Mouse (Mus musculus) forebrain, embryonic 11.5 days (tissue): Measurements from ENCODE around the gene Wnt9b. TPM values are rescaled to one million over a fixed set of nuclear protein-coding genes. Genes with fewer than 3 reads are reported as not detected.
"Not testable (repeated sequence)": the region's sequence is repeated elsewhere in the genome, so short reads cannot be mapped to it uniquely, and the experiment has no call there.

ENCODE experiments used
- ATAC-seq: fragments of 200-750 bp; cut with Nextera tagmentation; replicated peaks from 2 replicates; pipeline ENCODE4 v1.8.0; 2017; ENCODE audit warnings: moderate TSS enrichment; ENCODE audit not compliant: low FRiP score
- DNase-seq: peaks from one replicate; pipeline ENCODE4 v3.0.0-alpha.2; 2017; ENCODE audit warnings: low spot score
- H3K27ac ChIP-seq: fragments of 300-500 bp; sonication (generic); 2 replicates; pipeline ENCODE4 v1.5.1; 2014; ENCODE audit warnings: low read depth, low read length
- H3K27me3 ChIP-seq: fragments of 300-500 bp; sonication (generic); 2 replicates; pipeline ENCODE4 v1.6.1; 2014; ENCODE audit warnings: mild to moderate bottlenecking, low read length, mixed read lengths; ENCODE audit not compliant: control insufficient read depth, insufficient read depth
- H3K36me3 ChIP-seq: fragments of 300-500 bp; sonication (generic); 2 replicates; pipeline ENCODE4 v1.6.1; 2014; ENCODE audit warnings: mild to moderate bottlenecking, low read length, moderate library complexity, mixed read lengths; ENCODE audit not compliant: control insufficient read depth, insufficient read depth
- H3K4me1 ChIP-seq: fragments of 300-500 bp; sonication (generic); replicated peaks from 2 replicates; pipeline ENCODE4 v1.6.1; 2014; ENCODE audit warnings: low read length, mixed read lengths; ENCODE audit not compliant: control insufficient read depth, insufficient read depth
- H3K4me2 ChIP-seq: fragments of 300-500 bp; sonication (generic); 2 replicates; pipeline ENCODE4 v1.6.1; 2014; ENCODE audit warnings: low read depth, mild to moderate bottlenecking, low read length, moderate library complexity, mixed read lengths; ENCODE audit not compliant: severe bottlenecking
- H3K4me3 ChIP-seq: fragments of 300-500 bp; sonication (generic); 2 replicates; pipeline ENCODE4 v1.5.1; 2014; ENCODE audit warnings: low read depth, low read length
- H3K9ac ChIP-seq: fragments of 300-500 bp; sonication (generic); 2 replicates; pipeline ENCODE4 v1.6.1; 2014; ENCODE audit warnings: low read length
- H3K9me3 ChIP-seq: fragments of 300-500 bp; sonication (generic); 2 replicates; pipeline ENCODE4 v1.6.1; 2016; ENCODE audit warnings: low read length, mixed read lengths; ENCODE audit not compliant: control insufficient read depth
- WGBS: fragments of 180-500 bp; shearing (Covaris S2); extraction: QIAGEN DNeasy Blood & Tissue Kit; methylation state at CpG from one replicate; pipeline ENCODE4 v1.1.7; 2014; 5-methylcytosine and 5-hydroxymethylcytosine counted together
- polyA plus RNA-seq: library from polyadenylated mRNA; unstranded; fragments of >200 nt; fragmentation: Nextera tagmentation; extraction: Ambion mirVana; gene quantifications from 2 replicates; pipeline ENCODE4 v1.2.1, GENCODE M21; 2014

The Wnt9b gene
- polyA plus RNA-seq, 1 experiment from 2014 or later = 0.87 TPM

- no peaks in the 10 kb centered on the region for H3K9me3 ChIP-seq
- H3K4me3 ChIP-seq = no peak overlapping the region
- peak; percentile 68 for ATAC-seq
- peaks cover 60% of the 10 kb centered on the region for H3K27me3 ChIP-seq
- H3K27ac ChIP-seq = no peak overlapping the region
- 3% methylated on average over 6 of the region's 6 CpGs for WGBS
- H3K4me1 ChIP-seq = peaks cover 7% of the 10 kb centered on the region
- peak; percentile 81 for DNase-seq
- H3K9ac ChIP-seq = no peak overlapping the region
- no peak overlapping the region for H3K4me2 ChIP-seq
- no peaks in the 10 kb centered on the region for H3K36me3 ChIP-seq
Measured at GRCm38 (mm10) chr11:103765556-103766011, 16.0 kb upstream of the Wnt9b start.

- no peak overlapping the region for H3K9ac ChIP-seq
- WGBS = 51% methylated on average over 6 of the region's 6 CpGs
- DNase-seq (no peak), ATAC-seq (no peak)
- no peaks in the 10 kb centered on the region for H3K36me3 ChIP-seq
- no peak overlapping the region for H3K4me3 ChIP-seq
- H3K4me1 ChIP-seq = peaks cover 7% of the 10 kb centered on the region
- H3K27me3 ChIP-seq = peaks cover 52% of the 10 kb centered on the region
- no peak overlapping the region for H3K4me2 ChIP-seq
- no peak overlapping the region for H3K27ac ChIP-seq
- H3K9me3 ChIP-seq = no peaks in the 10 kb centered on the region
Measured at GRCm38 (mm10) chr11:103764601-103765000, 15.0 kb upstream of the Wnt9b start.

- Histone ChIP-seq H3K27me3 (peaks cover 45% of the 10 kb centered on the region), H3K4me1 (peaks cover 7% of the 10 kb centered on the region)
- 38% methylated on average over 10 of the region's 10 CpGs for WGBS
Measured at GRCm38 (mm10) chr11:103763410-103764163, 14.0 kb upstream of the Wnt9b start.

GRCm38 (mm10) chr11:103760891-103761290, 11.3 kb upstream of the Wnt9b start:
- not testable (repeated sequence) for H3K9me3 ChIP-seq, ATAC-seq, DNase-seq, H3K9ac ChIP-seq, H3K4me1 ChIP-seq, H3K27ac ChIP-seq, H3K36me3 ChIP-seq, H3K4me2 ChIP-seq, H3K4me3 ChIP-seq
- 91% methylated on average over 5 of the region's 5 CpGs for WGBS
- H3K27me3 ChIP-seq = peaks cover 20% of the 10 kb centered on the region; the same call in 1 of the 2 replicates

More at GRCm38 (mm10) chr11:103763410-103764163, 14.0 kb upstream of the Wnt9b start:
- ATAC-seq (peak; percentile 58), DNase-seq (no peak)
- Histone ChIP-seq H3K9ac (no peak overlapping the region), H3K4me3 (no peak overlapping the region), H3K36me3 (no peaks in the 10 kb centered on the region), H3K9me3 (no peaks in the 10 kb centered on the region), H3K27ac (no peak overlapping the region), H3K4me2 (no peak overlapping the region)

GRCm38 (mm10) chr11:103760101-103760500, 10.5 kb upstream of the Wnt9b start:
- DNase-seq (no peak), ATAC-seq (no peak)
- Histone ChIP-seq H3K4me3 (no peak overlapping the region), H3K9me3 (no peaks in the 10 kb centered on the region), H3K27ac (no peak overlapping the region), H3K36me3 (no peaks in the 10 kb centered on the region), H3K27me3 (peaks cover 20% of the 10 kb centered on the region; the same call in 1 of the 2 replicates), H3K9ac (no peak overlapping the region), H3K4me1 (peaks cover 4% of the 10 kb centered on the region), H3K4me2 (no peak overlapping the region)
- WGBS = 62% methylated on average over 7 of the region's 7 CpGs

- peaks cover 10% of the 10 kb centered on the region; the same call in 1 of the 2 replicates for H3K27me3 ChIP-seq
Measured at GRCm38 (mm10) chr11:103758706-103759105, 9.1 kb upstream of the Wnt9b start.

GRCm38 (mm10) chr11:103758054-103758453, 8.4 kb upstream of the Wnt9b start:
- Histone ChIP-seq H3K4me1 (no peaks in the 10 kb centered on the region), H3K27me3 (peaks cover 9% of the 10 kb centered on the region; the same call in 1 of the 2 replicates), H3K4me3 (no peak overlapping the region), H3K9me3 (no peaks in the 10 kb centered on the region), H3K4me2 (no peak overlapping the region), H3K9ac (no peak overlapping the region), H3K27ac (no peak overlapping the region), H3K36me3 (no peaks in the 10 kb centered on the region)
- ATAC-seq (no peak), DNase-seq (no peak)
- WGBS = 42% methylated on average over 11 of the region's 11 CpGs

More at GRCm38 (mm10) chr11:103758706-103759105, 9.1 kb upstream of the Wnt9b start:
- ATAC-seq = no peak
- Histone ChIP-seq H3K4me1 (no peaks in the 10 kb centered on the region), H3K4me3 (no peak overlapping the region), H3K27ac (no peak overlapping the region), H3K9me3 (no peaks in the 10 kb centered on the region), H3K36me3 (no peaks in the 10 kb centered on the region), H3K9ac (no peak overlapping the region), H3K4me2 (no peak overlapping the region)
- DNase-seq = peak; percentile 86
- 18% methylated on average over 6 of the region's 6 CpGs for WGBS

GRCm38 (mm10) chr11:103750612-103751011, 991 bp upstream of the Wnt9b start:
- H3K27ac ChIP-seq = no peak overlapping the region
- WGBS = 66% methylated on average over 3 of the region's 3 CpGs
- peaks cover 5% of the 10 kb centered on the region for H3K4me1 ChIP-seq
- no peak for DNase-seq
- H3K4me2 ChIP-seq = no peak overlapping the region
- H3K9me3 ChIP-seq = no peaks in the 10 kb centered on the region; the same call in 1 of the 2 replicates
- no peak overlapping the region for H3K9ac ChIP-seq
- peaks cover 56% of the 10 kb centered on the region for H3K27me3 ChIP-seq
- ATAC-seq = no peak
- H3K36me3 ChIP-seq = no peaks in the 10 kb centered on the region
- H3K4me3 ChIP-seq = no peak overlapping the region
